Mouse (Mus musculus) forebrain, embryonic 15.5 days (tissue): ENCODE data around the gene Cdh3. TPM values are rescaled to one million over a fixed set of nuclear protein-coding genes. Genes with fewer than 3 reads are reported as not detected.

Experiments used
- ATAC-seq: fragments of 200-750 bp; cut with Nextera tagmentation; replicated peaks from 2 replicates; pipeline ENCODE4 v1.8.0; 2017; ENCODE audit warnings: mild to moderate bottlenecking, moderate TSS enrichment, moderate library complexity
- H3K27ac ChIP-seq: fragments of 300-500 bp; sonication (generic); replicated peaks from 2 replicates; pipeline ENCODE4 v1.5.1; 2015; ENCODE audit warnings: mild to moderate bottlenecking, inconsistent platforms
- H3K27me3 ChIP-seq: fragments of 300-500 bp; sonication (generic); 2 replicates; pipeline ENCODE4 v1.6.1; 2015; ENCODE audit warnings: inconsistent platforms
- H3K36me3 ChIP-seq: fragments of 300-500 bp; sonication (generic); 2 replicates; pipeline ENCODE4 v1.6.1; 2015; ENCODE audit warnings: mild to moderate bottlenecking, inconsistent platforms
- H3K4me1 ChIP-seq: fragments of 300-500 bp; sonication (generic); 2 replicates; pipeline ENCODE4 v1.6.1; 2015; ENCODE audit warnings: inconsistent platforms
- H3K4me2 ChIP-seq: fragments of 300-500 bp; sonication (generic); replicated peaks from 2 replicates; pipeline ENCODE4 v1.6.1; 2015; ENCODE audit warnings: mild to moderate bottlenecking, inconsistent platforms
- H3K4me3 ChIP-seq: fragments of 300-500 bp; sonication (generic); 2 replicates; pipeline ENCODE4 v1.5.1; 2015; ENCODE audit warnings: mild to moderate bottlenecking, inconsistent platforms
- H3K9ac ChIP-seq: fragments of 300-500 bp; sonication (generic); replicated peaks from 2 replicates; pipeline ENCODE4 v1.6.1; 2015; ENCODE audit warnings: mild to moderate bottlenecking, inconsistent platforms
- H3K9me3 ChIP-seq: fragments of 300-500 bp; sonication (generic); 2 replicates; pipeline ENCODE4 v1.6.1; 2016; ENCODE audit warnings: inconsistent platforms
- WGBS: fragments of 180-500 bp; shearing (Covaris S2); methylation state at CpG from one replicate; pipeline ENCODE4 v1.1.7; 2015; ENCODE audit warnings: mixed read lengths; 5-methylcytosine and 5-hydroxymethylcytosine counted together
- polyA plus RNA-seq: library from polyadenylated mRNA; unstranded; fragments of >200 nt; fragmentation: Nextera tagmentation; extraction: Ambion mirVana; gene quantifications from 2 replicates; pipeline ENCODE4 v1.2.1, GENCODE M21; 2015

Gene Cdh3
- polyA plus RNA-seq = 0.83 and 1.3 TPM in 2 replicates

GRCm38 (mm10) chr8:106510365-106510975 is at the start of gene Cdh3:
Gene Cdh3, plus strand, starts transcription at chr8:106510891.
- Histone ChIP-seq H3K4me3 (peak within 1 kb of the TSS; percentile 36), H3K9ac (no peak within 1 kb of the TSS), H3K27ac (no peak within 1 kb of the TSS), H3K27me3 (peaks cover 74% of the 10 kb centered on the region), H3K36me3 (no peaks in the 10 kb centered on the region), H3K4me2 (peak within 1 kb of the TSS; percentile 56), H3K9me3 (no peaks in the 10 kb centered on the region), H3K4me1 (peaks cover 37% of the 10 kb centered on the region)
- no peak for ATAC-seq
- under 1% methylated on average over 34 of the region's 34 CpGs for WGBS

- Histone ChIP-seq H3K4me2 (no peak overlapping the region), H3K4me1 (no peaks in the 10 kb centered on the region), H3K9me3 (no peaks in the 10 kb centered on the region), H3K9ac (no peak overlapping the region), H3K27me3 (no peaks in the 10 kb centered on the region), H3K27ac (no peak overlapping the region), H3K36me3 (no peaks in the 10 kb centered on the region), H3K4me3 (no peak overlapping the region)
- ATAC-seq = no peak
- 85% methylated on average over 5 of the region's 5 CpGs for WGBS
These were observed 48.6 kb upstream of the Cdh3 start for GRCm38 (mm10) chr8:106462131-106462530.

GRCm38 (mm10) chr8:106463795-106464194 is 46.9 kb upstream of the Cdh3 start:
- WGBS = 82% methylated on average over 6 of the region's 6 CpGs
- no peaks in the 10 kb centered on the region for H3K9me3 ChIP-seq
- no peak for ATAC-seq
- no peaks in the 10 kb centered on the region for H3K36me3 ChIP-seq
- H3K27ac ChIP-seq = no peak overlapping the region
- H3K27me3 ChIP-seq = no peaks in the 10 kb centered on the region
- no peak overlapping the region for H3K4me3 ChIP-seq
- H3K4me2 ChIP-seq = no peak overlapping the region
- no peak overlapping the region for H3K9ac ChIP-seq
- no peaks in the 10 kb centered on the region for H3K4me1 ChIP-seq

- WGBS = 63% methylated on average over 7 of the region's 7 CpGs
- H3K9ac ChIP-seq = no peak overlapping the region
These were observed 41.2 kb upstream of the Cdh3 start for GRCm38 (mm10) chr8:106469485-106469884.

GRCm38 (mm10) chr8:106474001-106474400 is 36.7 kb upstream of the Cdh3 start:
- 92% methylated on average over 5 of the region's 5 CpGs for WGBS

More at GRCm38 (mm10) chr8:106469485-106469884, 41.2 kb upstream of the Cdh3 start:
- Histone ChIP-seq H3K4me1 (no peaks in the 10 kb centered on the region), H3K9me3 (no peaks in the 10 kb centered on the region), H3K4me3 (no peak overlapping the region), H3K36me3 (no peaks in the 10 kb centered on the region), H3K27ac (no peak overlapping the region), H3K4me2 (no peak overlapping the region), H3K27me3 (no peaks in the 10 kb centered on the region)
- no peak for ATAC-seq

GRCm38 (mm10) chr8:106500018-106500685 is 10.5 kb upstream of the Cdh3 start, which contains the start of gene 6030452D12Rik:
Gene 6030452D12Rik, plus strand, starts transcription at chr8:106500522.
- H3K4me1 ChIP-seq = no peaks in the 10 kb centered on the region
- ATAC-seq = no peak
- no peaks in the 10 kb centered on the region for H3K27me3 ChIP-seq
- WGBS = 84% methylated on average over 8 of the region's 8 CpGs
- H3K9ac ChIP-seq = no peak within 1 kb of the TSS
- H3K4me2 ChIP-seq = no peak within 1 kb of the TSS
- no peaks in the 10 kb centered on the region for H3K36me3 ChIP-seq
- no peak within 1 kb of the TSS for H3K27ac ChIP-seq
- no peak within 1 kb of the TSS for H3K4me3 ChIP-seq
- no peaks in the 10 kb centered on the region for H3K9me3 ChIP-seq

More at GRCm38 (mm10) chr8:106474001-106474400, 36.7 kb upstream of the Cdh3 start:
- no peaks in the 10 kb centered on the region for H3K9me3 ChIP-seq
- no peaks in the 10 kb centered on the region for H3K4me1 ChIP-seq
- H3K27me3 ChIP-seq = no peaks in the 10 kb centered on the region
- no peak overlapping the region for H3K4me3 ChIP-seq
- no peak overlapping the region for H3K4me2 ChIP-seq
- no peak overlapping the region for H3K9ac ChIP-seq
- H3K36me3 ChIP-seq = no peaks in the 10 kb centered on the region
- ATAC-seq = no peak
- no peak overlapping the region for H3K27ac ChIP-seq

GRCm38 (mm10) chr8:106504241-106504640 is 6.5 kb upstream of the Cdh3 start:
- no peak overlapping the region for H3K9ac ChIP-seq
- H3K27me3 ChIP-seq = peaks cover 29% of the 10 kb centered on the region
- ATAC-seq = no peak
- H3K9me3 ChIP-seq = no peaks in the 10 kb centered on the region
- H3K27ac ChIP-seq = no peak overlapping the region
- no peak overlapping the region for H3K4me2 ChIP-seq
- no peak overlapping the region for H3K4me3 ChIP-seq
- WGBS = 90% methylated on average over 7 of the region's 7 CpGs
- peaks cover 15% of the 10 kb centered on the region for H3K4me1 ChIP-seq
- no peaks in the 10 kb centered on the region for H3K36me3 ChIP-seq

- Histone ChIP-seq H3K27ac (no peak overlapping the region), H3K9ac (no peak overlapping the region), H3K9me3 (no peaks in the 10 kb centered on the region), H3K4me1 (peaks cover 20% of the 10 kb centered on the region), H3K4me3 (no peak overlapping the region), H3K27me3 (peaks cover 41% of the 10 kb centered on the region), H3K4me2 (no peak overlapping the region), H3K36me3 (no peaks in the 10 kb centered on the region)
- no peak for ATAC-seq
- 55% methylated on average over 8 of the region's 10 CpGs for WGBS
These were observed 5.2 kb upstream of the Cdh3 start for GRCm38 (mm10) chr8:106505328-106505965.

GRCm38 (mm10) chr8:106506106-106506505 is 4.6 kb upstream of the Cdh3 start:
- no peak overlapping the region for H3K27ac ChIP-seq
- no peak overlapping the region for H3K4me3 ChIP-seq
- H3K4me2 ChIP-seq = no peak overlapping the region
- ATAC-seq = no peak
- H3K4me1 ChIP-seq = peaks cover 26% of the 10 kb centered on the region
- no peaks in the 10 kb centered on the region for H3K36me3 ChIP-seq
- no peaks in the 10 kb centered on the region for H3K9me3 ChIP-seq
- WGBS = 98% methylated on average over 1 of the region's 1 CpGs
- H3K27me3 ChIP-seq = peaks cover 48% of the 10 kb centered on the region
- H3K9ac ChIP-seq = no peak overlapping the region

GRCm38 (mm10) chr8:106507761-106508331 is 2.8 kb upstream of the Cdh3 start:
- peak overlapping the region; percentile 29 for H3K4me3 ChIP-seq
- H3K36me3 ChIP-seq = no peaks in the 10 kb centered on the region
- H3K27ac ChIP-seq = no peak overlapping the region
- under 1% methylated on average over 30 of the region's 30 CpGs for WGBS
- no peak overlapping the region for H3K9ac ChIP-seq
- H3K4me2 ChIP-seq = peak overlapping the region; percentile 54
- ATAC-seq = peak; percentile 81
- H3K9me3 ChIP-seq = no peaks in the 10 kb centered on the region
- H3K27me3 ChIP-seq = peaks cover 63% of the 10 kb centered on the region
- H3K4me1 ChIP-seq = peaks cover 37% of the 10 kb centered on the region

GRCm38 (mm10) chr8:106508456-106508855 is 2.2 kb upstream of the Cdh3 start:
- H3K4me3 ChIP-seq = no peak overlapping the region
- no peak overlapping the region for H3K9ac ChIP-seq
- H3K27me3 ChIP-seq = peaks cover 69% of the 10 kb centered on the region
- H3K9me3 ChIP-seq = no peaks in the 10 kb centered on the region
- H3K4me1 ChIP-seq = peaks cover 37% of the 10 kb centered on the region
- ATAC-seq = no peak
- peak overlapping the region; percentile 54; the same call in 1 of the 2 replicates for H3K4me2 ChIP-seq
- WGBS = 19% methylated on average over 3 of the region's 3 CpGs
- no peaks in the 10 kb centered on the region for H3K36me3 ChIP-seq
- no peak overlapping the region for H3K27ac ChIP-seq
